Mouse (Mus musculus): ENCODE results near the gene Flt3. TPM values are rescaled to one million over a fixed set of nuclear protein-coding genes. Genes with fewer than 3 reads are reported as not detected.

The Flt3 gene
- polyA plus RNA-seq, 1 experiment = 3.8 TPM

GRCm38 (mm10) chr5:147426048-147426805, 25.9 kb upstream of the Flt3 start:
- H3K4me3 ChIP-seq (replicated peaks; ENCODE audit: control insufficient read depth, low read depth, low read length) = no peak overlapping the region
- TF ChIP-seq CTCF (IDR thresholded peaks at IDR 0.05; ENCODE audit: control insufficient read depth, insufficient read depth, low read length) (no peak), POLR2A (IDR thresholded peaks at IDR 0.05; ENCODE audit: borderline replicate concordance, control insufficient read depth, low read depth, low read length) (no peak)
- peak overlapping the region; percentile 12; the same call in 1 of the 2 replicates for H3K27ac ChIP-seq (ENCODE audit: control insufficient read depth, insufficient read depth, low read depth, low read length, poor library complexity)
- peaks cover 4% of the 10 kb centered on the region; the same call in 1 of the 2 replicates for H3K4me1 ChIP-seq (ENCODE audit: control insufficient read depth, insufficient read depth, low read length)
- WGBS = 6% methylated on average over 4 of the region's 4 CpGs

GRCm38 (mm10) chr5:147423612-147424011, 23.3 kb upstream of the Flt3 start:
- WGBS = 91% methylated on average over 6 of the region's 6 CpGs
- peaks cover 4% of the 10 kb centered on the region; the same call in 1 of the 2 replicates for H3K4me1 ChIP-seq (ENCODE audit: control insufficient read depth, insufficient read depth, low read length)
- no peak for TF ChIP-seq CTCF (IDR thresholded peaks at IDR 0.05; ENCODE audit: control insufficient read depth, insufficient read depth, low read length)
- no peak for TF ChIP-seq POLR2A (IDR thresholded peaks at IDR 0.05; ENCODE audit: borderline replicate concordance, control insufficient read depth, low read depth, low read length)
- H3K4me3 ChIP-seq (replicated peaks; ENCODE audit: control insufficient read depth, low read depth, low read length) = no peak overlapping the region
- no peak overlapping the region for H3K27ac ChIP-seq (ENCODE audit: control insufficient read depth, insufficient read depth, low read depth, low read length, poor library complexity)

- 2% methylated on average over 10 of the region's 10 CpGs for WGBS
- TF ChIP-seq POLR2A (IDR thresholded peaks at IDR 0.05; ENCODE audit: borderline replicate concordance, control insufficient read depth, low read depth, low read length) (no peak), CTCF (IDR thresholded peaks at IDR 0.05; ENCODE audit: control insufficient read depth, insufficient read depth, low read length) (peak; percentile 71)
- Histone ChIP-seq H3K4me1 (ENCODE audit: control insufficient read depth, insufficient read depth, low read length) (no peaks in the 10 kb centered on the region), H3K4me3 (replicated peaks; ENCODE audit: control insufficient read depth, low read depth, low read length) (no peak overlapping the region), H3K27ac (ENCODE audit: control insufficient read depth, insufficient read depth, low read depth, low read length, poor library complexity) (no peak overlapping the region)
These were observed 18.3 kb upstream of the Flt3 start for GRCm38 (mm10) chr5:147418394-147419121.

GRCm38 (mm10) chr5:147417986-147418385, 17.7 kb upstream of the Flt3 start:
- Histone ChIP-seq H3K4me1 (ENCODE audit: control insufficient read depth, insufficient read depth, low read length) (no peaks in the 10 kb centered on the region), H3K4me3 (replicated peaks; ENCODE audit: control insufficient read depth, low read depth, low read length) (no peak overlapping the region), H3K27ac (ENCODE audit: control insufficient read depth, insufficient read depth, low read depth, low read length, poor library complexity) (no peak overlapping the region)
- TF ChIP-seq CTCF (IDR thresholded peaks at IDR 0.05; ENCODE audit: control insufficient read depth, insufficient read depth, low read length) (no peak), POLR2A (IDR thresholded peaks at IDR 0.05; ENCODE audit: borderline replicate concordance, control insufficient read depth, low read depth, low read length) (no peak)
- WGBS = 44% methylated on average over 1 of the region's 1 CpGs

- 82% methylated on average over 6 of the region's 6 CpGs for WGBS
- H3K27ac ChIP-seq (ENCODE audit: control insufficient read depth, insufficient read depth, low read depth, low read length, poor library complexity) = no peak overlapping the region
- no peak for TF ChIP-seq POLR2A (IDR thresholded peaks at IDR 0.05; ENCODE audit: borderline replicate concordance, control insufficient read depth, low read depth, low read length)
- TF ChIP-seq CTCF (IDR thresholded peaks at IDR 0.05; ENCODE audit: control insufficient read depth, insufficient read depth, low read length) = no peak
These were observed 10.3 kb upstream of the Flt3 start for GRCm38 (mm10) chr5:147410585-147410984.

GRCm38 (mm10) chr5:147408731-147409130, 8.4 kb upstream of the Flt3 start:
- TF ChIP-seq CTCF (IDR thresholded peaks at IDR 0.05; ENCODE audit: control insufficient read depth, insufficient read depth, low read length) (no peak), POLR2A (IDR thresholded peaks at IDR 0.05; ENCODE audit: borderline replicate concordance, control insufficient read depth, low read depth, low read length) (no peak)
- no peak overlapping the region for H3K4me3 ChIP-seq (replicated peaks; ENCODE audit: control insufficient read depth, low read depth, low read length)
- 87% methylated on average over 29 of the region's 29 CpGs for WGBS
- H3K27ac ChIP-seq (ENCODE audit: control insufficient read depth, insufficient read depth, low read depth, low read length, poor library complexity) = no peak overlapping the region
- no peaks in the 10 kb centered on the region for H3K4me1 ChIP-seq (ENCODE audit: control insufficient read depth, insufficient read depth, low read length)

More at GRCm38 (mm10) chr5:147410585-147410984, 10.3 kb upstream of the Flt3 start:
- Histone ChIP-seq H3K4me3 (replicated peaks; ENCODE audit: control insufficient read depth, low read depth, low read length) (no peak overlapping the region), H3K4me1 (ENCODE audit: control insufficient read depth, insufficient read depth, low read length) (no peaks in the 10 kb centered on the region)

GRCm38 (mm10) chr5:147406135-147406534, 5.8 kb upstream of the Flt3 start:
- WGBS = 76% methylated on average over 5 of the region's 5 CpGs
- Histone ChIP-seq H3K4me3 (replicated peaks; ENCODE audit: control insufficient read depth, low read depth, low read length) (no peak overlapping the region), H3K4me1 (ENCODE audit: control insufficient read depth, insufficient read depth, low read length) (no peaks in the 10 kb centered on the region), H3K27ac (ENCODE audit: control insufficient read depth, insufficient read depth, low read depth, low read length, poor library complexity) (no peak overlapping the region)
- no peak for TF ChIP-seq CTCF (IDR thresholded peaks at IDR 0.05; ENCODE audit: control insufficient read depth, insufficient read depth, low read length)
- TF ChIP-seq POLR2A (IDR thresholded peaks at IDR 0.05; ENCODE audit: borderline replicate concordance, control insufficient read depth, low read depth, low read length) = no peak

GRCm38 (mm10) chr5:147402505-147402904, 2.2 kb upstream of the Flt3 start:
- TF ChIP-seq POLR2A (IDR thresholded peaks at IDR 0.05; ENCODE audit: borderline replicate concordance, control insufficient read depth, low read depth, low read length) (no peak), CTCF (IDR thresholded peaks at IDR 0.05; ENCODE audit: control insufficient read depth, insufficient read depth, low read length) (no peak)
- no peaks in the 10 kb centered on the region for H3K4me1 ChIP-seq (ENCODE audit: control insufficient read depth, insufficient read depth, low read length)
- no peak overlapping the region for H3K4me3 ChIP-seq (replicated peaks; ENCODE audit: control insufficient read depth, low read depth, low read length)
- WGBS = 24% methylated on average over 5 of the region's 5 CpGs
- no peak overlapping the region for H3K27ac ChIP-seq (ENCODE audit: control insufficient read depth, insufficient read depth, low read depth, low read length, poor library complexity)

All from bone marrow, adult 2 months (tissue).